Mouse (Mus musculus): ENCODE results near the gene Rin2.
"Not testable (repeated sequence)": the region's sequence is repeated elsewhere in the genome, so short reads cannot be mapped to it uniquely, and the experiment has no call there.

Rin2 gene

DNA sequence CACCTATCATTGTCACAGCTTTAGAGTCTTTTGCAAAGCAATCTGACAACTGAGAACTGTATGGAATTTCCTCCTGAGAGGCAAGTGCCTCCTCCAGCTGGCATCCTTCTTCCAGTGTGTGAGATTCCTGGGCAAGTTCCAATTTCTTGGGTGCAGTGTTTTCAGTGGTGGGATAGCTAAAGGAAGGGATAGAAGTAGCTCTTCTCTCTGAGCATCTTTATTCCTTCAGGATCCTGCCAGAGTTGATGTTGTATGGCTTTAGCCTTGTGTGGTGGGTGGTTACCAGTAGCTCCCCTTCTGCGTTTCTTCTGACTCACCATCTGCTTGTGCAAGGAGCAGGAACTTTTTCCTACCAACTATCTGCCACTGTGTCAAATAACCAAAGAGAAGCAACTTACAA is 9.1 kb downstream of the Rin2 start:
- no peak for DNase-seq (ENCODE audit: low read depth)

DNA sequence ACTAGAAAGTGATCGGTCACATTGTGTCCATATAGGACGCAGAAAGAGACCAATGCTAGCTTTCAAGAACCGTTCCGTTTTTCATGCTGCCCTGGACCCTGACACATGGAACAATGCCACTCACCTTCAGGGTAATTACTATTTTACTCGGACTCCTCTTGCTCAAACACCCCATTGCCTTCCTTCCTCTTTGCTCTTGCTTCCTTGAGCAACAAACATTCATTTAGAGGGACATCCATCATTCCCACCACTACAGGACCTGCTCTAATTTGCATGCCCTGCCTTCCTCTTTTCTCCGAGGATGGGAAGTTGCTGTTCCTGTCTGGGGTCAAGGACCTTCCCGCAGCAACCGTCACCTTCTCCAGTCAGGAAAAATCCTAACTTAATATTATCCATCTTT is 9.9 kb downstream of the Rin2 start:
- no peak for DNase-seq (ENCODE audit: low read depth)

DNA sequence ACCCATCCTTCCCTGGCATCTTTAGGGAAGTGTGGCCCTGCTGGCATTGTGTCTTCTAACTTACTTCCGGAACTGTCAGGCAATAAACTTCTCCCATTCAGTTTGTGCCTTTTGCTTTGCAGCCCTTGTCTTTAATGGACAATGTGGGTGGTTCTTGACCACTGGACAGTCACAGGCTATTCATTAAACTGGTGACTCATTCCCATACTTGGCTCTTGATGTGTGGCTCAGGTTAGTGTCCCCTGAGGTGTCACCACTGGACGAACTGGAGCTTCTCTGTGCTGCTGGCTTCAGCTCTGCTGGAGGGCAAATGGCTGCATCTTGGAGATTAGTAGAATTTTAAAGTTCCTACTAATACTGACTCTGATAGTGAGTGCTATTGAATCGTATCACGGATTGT is 11.0 kb downstream of the Rin2 start:
- no peak for DNase-seq (ENCODE audit: low read depth)

DNA sequence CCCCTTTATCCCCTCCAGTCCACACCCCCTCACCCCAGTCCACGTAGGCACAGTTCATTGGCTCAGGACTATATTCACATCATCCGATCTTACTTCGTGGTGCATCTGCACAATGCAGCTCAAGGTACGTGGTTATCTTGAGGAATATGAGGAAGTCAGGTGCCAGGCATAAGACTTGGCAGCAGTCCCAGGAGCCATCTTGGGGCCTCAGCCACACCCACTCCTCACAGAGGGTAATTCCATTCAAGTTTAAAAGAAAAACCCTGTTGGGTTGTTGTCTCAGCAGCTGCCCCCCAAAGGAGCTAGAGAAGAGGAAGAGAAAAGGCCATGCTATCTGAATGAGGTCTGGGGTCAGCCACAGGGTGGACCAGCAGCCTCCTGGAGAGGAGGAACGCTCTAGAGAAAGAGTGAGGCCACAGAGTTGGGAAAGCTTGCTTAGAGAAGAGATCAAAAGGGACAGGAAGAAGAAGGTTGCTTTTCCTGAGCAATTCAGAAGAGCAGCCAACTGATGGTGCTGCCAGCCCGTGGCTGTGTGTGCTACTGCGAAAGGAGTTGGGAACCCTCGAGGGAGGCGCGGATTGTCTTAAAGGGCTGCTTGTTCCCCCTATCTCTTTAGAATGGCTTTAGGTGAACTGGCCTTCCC is 16.5 kb downstream of the Rin2 start:
- no peak for DNase-seq (ENCODE audit: low read depth)

DNA sequence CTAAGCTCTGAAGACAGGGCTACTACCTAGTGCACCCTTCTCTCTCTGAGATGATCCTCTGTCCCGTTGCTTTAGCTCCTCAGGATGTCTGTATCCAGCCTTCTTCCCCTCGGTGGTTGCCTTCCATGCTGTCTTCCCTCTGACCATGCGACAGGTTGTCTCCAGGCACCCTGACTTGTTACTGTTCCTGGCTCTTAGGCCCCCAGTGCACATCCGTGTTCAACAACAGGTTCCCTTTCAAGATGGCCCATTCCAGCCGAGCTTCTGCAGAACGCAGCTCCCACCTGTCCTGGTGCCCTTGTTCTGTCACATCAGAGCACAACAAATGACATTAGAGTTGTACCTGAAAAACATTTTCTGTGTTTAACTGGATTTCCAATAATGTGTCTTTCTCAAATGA is 22.1 kb downstream of the Rin2 start:
- no peak for DNase-seq (ENCODE audit: low read depth)

DNA sequence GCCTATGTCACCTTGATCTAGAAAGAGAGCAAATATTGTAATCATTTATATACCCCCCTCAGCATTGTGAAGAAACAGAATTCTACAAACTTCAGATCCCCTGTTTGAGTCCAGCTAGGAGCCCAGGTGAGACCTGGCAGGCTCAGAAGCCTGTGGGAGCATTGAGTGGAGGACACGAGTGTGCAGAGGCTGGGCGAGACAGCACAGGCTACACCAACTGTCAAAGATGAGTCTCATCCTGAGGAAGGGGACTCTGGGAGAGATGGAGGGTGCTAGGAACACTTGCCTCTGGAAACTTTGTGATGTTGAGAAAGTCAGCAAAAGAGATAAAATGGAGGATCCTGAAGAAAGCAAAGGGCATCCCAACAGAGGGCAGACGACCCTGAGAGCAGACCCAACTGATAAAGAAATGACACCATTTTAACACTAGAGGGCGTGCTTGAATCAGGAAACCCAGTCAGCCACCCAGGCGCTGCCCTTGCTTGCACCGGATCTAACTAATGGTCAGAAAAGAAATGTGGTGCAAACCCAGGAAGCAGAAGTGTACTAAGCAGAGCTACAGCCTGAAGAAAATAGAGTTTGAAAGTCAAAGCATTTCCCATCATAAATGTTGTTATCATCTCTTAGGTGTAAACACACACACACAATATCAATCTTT is 24.5 kb downstream of the Rin2 start:
- no peak for DNase-seq (ENCODE audit: low read depth)

DNA sequence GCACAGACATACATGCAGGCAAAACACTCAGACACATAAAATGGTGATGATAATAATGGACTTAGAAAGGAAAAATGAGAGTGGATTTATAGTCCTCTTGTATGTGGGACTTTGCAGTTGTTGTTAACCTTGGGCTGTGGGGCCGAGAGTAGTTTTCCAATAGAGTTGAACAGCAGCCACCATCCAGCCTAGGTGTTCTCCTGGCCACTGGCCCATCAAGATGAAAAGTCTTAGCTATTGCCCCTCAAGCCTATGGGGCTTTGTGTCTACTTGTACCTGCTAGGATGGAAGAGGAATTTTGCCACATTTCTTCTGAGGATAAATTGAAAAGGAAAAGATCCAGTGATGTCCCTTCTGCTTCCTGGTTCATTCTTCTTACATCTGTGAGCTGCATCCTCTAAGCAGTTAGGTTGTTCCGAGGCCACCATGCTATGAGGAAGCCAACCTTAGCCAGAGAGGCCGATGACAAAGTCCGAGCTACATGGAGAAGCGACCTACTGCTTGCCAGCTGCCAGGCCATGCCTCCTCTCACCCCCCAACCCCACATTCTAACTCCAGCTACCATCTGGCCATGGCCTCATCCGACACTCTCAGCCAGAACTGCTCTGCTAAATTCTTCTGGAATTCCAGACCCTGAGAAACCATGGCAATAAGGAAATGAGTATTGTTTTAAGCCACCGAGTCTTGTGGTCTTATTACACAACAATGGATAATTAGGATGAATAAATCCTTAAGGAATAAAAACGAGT is 25.4 kb downstream of the Rin2 start:
- DNase-seq (ENCODE audit: low read depth), result peak; percentile 14

DNA sequence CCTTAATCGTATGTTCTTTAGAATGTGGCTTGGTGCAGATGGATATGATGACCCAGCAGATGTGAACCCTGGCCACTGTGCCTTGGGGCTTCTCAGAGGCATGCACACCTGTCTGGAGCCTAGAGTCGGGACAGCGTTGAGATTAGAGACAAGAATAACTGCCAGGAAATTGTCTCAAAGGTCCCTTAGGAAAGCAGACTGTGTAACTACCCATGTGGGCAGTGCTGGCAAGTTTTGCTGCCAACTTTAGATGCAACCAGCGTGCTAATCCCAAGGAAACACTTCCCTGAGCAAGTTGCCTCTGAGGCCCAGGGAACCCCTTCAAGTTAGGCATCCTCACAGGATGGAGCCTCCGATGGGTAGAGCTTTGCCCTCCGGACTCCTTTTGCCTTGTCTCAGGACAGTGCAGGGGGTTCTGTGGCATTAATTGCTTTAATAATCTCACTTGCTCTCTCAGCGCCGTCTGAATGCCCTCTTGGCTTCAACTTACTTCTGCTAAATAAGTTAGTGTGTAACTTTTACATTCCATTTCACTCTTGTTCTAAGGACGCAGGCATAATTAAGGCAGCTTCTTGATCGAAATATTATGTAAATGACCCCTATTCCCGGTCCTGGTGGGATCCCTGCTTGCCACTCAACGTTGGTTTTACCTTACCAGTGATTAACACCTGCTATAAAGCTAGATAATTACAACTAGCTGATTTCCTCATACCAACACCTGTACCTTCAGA is 26.8 kb downstream of the Rin2 start:
- DNase-seq (ENCODE audit: low read depth), result no peak

DNA sequence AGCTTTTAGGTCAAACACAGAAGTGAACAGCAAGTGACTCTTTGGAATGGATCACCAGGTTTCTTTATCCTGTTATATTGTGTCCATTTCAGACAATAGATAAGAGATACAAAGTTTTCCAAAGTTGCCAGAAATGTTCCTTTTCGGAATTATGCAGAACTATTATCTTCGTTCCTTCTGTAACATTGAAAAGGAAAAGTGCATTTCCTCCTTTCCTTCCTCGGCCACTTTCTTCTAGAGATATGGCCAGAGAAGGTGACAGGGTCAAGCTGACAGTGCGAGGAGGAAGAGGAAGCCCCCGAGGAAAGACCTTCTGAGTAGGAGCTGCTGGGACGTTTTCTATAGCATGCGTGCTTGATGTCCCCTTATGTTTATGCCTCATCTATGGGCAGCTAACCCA is 29.7 kb downstream of the Rin2 start:
- DNase-seq (ENCODE audit: low read depth), result no peak

DNA sequence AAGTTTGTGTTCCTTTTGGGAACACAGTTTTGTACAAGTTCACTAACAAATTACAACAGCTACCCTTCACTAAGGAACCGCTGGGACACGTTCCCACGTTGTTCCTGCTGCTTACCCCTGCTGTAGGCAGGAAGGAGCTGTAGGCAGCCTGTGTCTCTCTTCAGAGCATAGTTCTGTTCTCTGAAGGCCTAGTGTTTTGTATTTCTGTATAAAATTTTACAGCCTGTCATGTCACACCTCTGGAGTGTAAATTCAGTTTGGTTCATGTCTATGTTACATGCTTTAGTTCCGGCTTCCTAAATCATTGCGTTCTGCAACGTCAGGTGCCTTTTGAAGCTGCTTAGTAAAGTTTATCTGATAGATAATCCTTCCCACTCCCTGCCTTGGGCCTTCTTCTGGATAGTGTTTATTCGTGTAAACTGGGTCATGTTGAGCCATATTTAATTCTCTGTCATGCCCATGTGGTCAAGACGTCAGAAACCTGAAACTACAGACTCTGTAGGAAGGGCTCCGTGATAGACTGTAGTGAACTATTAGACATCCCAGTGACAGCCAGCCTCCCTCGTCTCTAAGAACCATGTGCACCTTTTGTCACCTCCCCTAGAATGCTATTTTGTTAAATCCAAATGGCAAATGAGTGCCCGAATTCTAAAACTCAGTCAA is 34.8 kb downstream of the Rin2 start:
- no peak for DNase-seq (ENCODE audit: low read depth)

DNA sequence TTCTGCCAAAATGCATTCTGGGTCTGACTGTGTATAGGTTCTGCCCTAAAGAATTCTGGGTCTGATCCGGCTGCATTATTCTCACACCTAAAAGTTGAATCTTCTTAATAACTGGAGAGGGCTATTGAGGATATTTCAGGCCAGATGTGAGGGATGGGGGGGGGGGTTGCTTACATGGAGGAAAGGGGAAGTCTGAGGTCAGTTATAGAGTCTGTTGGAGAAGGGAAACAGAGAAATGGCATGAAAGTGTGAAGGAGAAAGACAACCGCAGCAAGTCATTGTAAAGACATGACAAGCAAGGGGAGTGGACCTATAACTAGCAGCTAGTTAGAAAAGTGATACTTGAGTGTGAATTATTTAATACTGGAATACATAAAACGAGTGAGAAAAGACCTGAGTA is 36.5 kb downstream of the Rin2 start:
- no peak for DNase-seq (ENCODE audit: low read depth)

DNA sequence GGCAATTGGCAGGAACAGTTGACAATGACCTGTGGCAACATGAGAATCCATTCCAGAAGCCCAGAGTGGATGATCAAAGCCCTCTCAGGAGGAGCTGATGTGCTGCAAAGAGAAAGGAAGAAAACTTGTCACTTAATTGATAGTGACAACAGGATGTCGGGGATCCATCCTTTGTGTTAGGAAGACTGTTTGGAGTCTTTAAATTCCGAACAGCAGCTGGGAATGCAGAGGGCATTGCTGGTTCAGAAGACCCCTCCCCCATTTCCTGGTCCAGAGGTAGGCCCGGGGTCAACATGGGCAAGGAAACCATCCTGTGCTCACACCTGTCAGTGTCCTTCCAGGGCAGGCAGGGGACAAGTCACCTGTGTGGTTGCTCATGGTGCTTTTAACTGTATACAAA is 37.0 kb downstream of the Rin2 start:
- DNase-seq (ENCODE audit: low read depth), result no peak

DNA sequence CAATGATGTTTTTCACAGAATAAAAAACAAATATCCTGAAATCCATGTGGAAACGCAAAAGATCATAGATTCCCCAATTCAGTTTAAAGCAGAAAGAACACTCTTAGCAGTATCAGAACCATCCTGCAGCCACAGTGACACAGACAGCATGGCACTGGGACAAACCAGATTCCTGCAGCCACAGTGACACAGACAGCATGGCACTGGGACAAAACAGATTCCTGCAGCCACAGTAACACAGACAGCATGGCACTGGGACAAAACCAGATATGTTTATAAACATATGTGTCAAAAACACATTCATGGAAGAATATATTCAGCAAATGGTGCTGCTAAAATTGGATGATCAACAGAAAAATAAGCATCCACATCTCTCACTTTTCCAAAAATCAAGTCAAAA is 42.5 kb downstream of the Rin2 start:
- DNase-seq (ENCODE audit: low read depth), result no peak

DNA sequence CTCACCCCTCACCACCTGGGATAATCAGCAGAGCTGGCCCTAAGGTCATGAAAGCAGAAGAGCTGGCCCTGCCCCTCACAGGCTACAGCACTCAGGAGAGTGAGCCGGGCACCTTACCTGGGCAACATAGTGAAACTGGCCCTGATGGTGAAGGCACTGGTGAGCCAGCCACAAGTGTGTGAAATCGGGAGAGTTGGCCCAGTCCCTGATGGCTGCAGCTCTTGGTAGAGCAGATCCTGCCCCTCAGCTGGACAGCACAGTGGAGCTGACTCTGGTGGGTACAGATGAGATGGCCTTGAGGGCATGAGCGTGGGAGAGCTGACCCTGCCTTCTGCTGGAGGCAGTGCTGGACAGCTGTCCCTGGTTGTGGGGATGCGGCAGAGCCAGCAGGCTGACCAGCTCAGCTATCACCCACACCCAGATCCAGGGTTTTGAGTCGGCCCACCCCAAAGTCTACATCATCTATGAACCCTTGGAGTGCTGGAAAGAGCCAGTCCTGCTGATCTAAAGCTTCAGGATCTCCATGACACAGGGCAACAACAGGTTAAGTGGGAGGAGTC is 43.7 kb downstream of the Rin2 start:
- no peak for DNase-seq (ENCODE audit: low read depth)

DNA sequence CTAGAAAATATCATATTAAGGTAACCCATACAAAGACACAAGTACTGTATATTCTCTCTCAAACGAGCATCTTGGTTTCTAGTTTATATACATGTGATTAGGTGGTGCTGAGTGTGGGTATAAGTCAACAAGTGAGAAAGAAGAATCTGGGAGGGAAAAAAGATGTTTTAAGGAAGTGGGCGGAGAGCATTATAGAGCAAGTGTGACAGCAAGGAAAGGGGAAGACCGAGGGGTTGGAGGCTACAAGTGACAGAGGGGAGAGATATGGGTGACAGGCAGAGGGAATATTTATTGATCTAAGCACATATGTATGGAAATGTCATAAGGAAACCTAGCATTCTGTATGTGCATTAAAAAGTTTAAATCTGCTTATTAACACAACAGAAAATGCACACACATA is 45.1 kb downstream of the Rin2 start:
- no peak for DNase-seq (ENCODE audit: low read depth)

DNA sequence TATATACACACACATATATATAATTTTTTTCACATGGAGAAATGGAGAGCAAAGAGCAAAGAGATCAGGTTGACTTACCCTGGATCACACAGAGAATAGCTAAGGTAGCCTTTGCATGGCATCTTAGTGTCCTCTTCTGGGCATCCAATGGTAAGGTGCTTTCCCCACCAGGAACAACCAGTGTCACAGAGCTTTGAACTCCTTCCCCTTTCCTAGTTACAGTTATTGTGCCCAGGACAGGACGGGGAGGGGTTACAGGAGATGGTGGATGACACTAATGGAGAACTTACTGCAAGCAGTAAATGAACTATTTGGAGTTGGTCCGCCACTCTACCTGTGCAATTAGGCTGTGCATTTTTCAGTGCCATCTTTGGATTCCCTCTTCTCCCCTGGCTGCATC is 45.7 kb downstream of the Rin2 start:
- DNase-seq (ENCODE audit: low read depth), result no peak

DNA sequence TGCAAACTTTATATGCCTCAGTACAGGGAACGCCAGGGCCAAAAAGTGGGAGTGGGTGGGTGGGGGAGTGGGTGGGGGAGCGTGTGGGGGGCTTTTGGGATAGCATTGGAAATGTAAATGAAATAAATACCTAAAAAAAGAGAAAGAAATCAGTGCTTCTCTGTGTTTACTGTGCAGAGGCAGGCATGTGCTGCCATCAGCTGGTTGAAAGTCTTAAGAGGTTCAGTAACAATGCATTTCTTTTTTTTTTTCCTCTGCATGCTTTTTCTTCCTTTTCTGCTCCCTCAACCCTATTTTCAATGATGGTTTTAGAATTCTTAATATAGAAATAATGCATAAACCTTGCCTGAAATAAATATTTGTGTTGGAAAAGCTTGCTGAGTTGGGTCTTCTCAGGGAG is 47.3 kb downstream of the Rin2 start:
- DNase-seq (ENCODE audit: low read depth), result not testable (repeated sequence)

DNA sequence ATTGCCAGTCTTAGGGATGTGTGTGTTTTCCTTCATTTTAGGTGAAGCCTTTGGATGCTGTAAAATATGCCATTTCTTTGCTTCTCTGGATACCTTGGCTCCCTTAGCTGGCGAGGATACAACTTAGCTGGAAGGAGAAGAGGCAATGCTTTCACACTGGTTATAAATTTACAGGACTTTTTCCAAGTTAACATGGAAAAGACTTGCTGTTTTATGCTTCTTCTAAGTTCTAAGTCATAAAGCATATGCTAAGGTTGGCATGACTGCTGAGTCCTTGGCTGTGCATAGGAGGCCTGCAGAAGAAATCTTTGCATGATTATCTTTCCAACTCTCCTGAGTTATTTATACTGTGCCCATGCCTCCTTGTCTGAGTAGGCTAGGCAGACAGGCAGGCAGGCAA is 49.3 kb downstream of the Rin2 start:
- no peak for DNase-seq (ENCODE audit: low read depth)

DNA sequence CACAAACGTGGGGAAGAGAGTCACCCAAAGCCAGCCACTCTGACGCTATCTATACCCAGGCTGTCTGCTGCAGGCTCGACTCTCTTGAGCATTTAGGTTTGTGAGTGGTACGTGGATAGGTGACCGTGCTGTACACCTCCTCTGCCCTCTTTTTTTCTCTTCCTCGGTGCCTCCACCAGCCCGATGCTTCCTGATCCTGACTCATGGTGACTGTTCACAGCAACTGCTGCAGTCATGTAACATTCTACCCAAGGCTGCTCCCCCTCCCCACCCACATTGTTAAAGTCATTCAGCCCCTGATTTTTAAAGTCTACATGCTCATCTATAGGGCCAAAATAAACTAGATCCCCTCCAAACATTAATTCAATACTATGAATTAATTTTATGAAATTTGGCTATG is 54.4 kb downstream of the Rin2 start:
- no peak for DNase-seq (ENCODE audit: low read depth)

DNA sequence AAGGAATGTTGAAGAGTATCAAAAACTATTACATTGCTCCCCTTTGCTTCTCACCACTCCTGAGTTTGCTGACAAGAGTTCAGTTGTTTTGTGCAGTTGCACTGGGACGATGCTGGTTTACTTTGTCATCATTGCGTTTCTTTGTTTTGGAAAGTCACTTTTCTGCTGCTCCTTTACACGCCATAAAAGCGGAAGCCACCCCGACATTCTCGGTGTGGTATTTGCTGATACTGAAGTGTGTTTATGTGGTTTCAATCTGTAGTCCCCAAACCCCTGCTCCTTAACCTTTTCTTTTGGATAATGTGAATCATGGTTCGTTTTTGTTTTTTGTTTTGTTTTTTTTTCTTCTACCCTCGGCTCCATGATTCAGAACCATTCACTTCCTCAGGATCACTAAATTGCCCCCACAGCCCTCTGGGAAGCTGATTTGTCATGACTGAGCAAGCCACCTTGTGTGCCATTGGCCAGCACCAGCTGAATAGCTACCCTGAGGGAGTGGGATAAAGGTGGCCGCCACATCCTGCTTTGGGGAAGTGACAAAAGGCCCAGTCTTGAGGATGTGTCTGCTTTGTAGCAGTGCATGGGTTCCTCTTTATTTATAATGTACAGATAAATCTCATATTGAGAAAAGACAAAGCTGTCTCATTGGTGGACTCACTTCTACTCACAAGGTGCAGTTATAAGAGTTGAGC is 55.3 kb downstream of the Rin2 start:
- no peak for DNase-seq (ENCODE audit: low read depth)

DNA sequence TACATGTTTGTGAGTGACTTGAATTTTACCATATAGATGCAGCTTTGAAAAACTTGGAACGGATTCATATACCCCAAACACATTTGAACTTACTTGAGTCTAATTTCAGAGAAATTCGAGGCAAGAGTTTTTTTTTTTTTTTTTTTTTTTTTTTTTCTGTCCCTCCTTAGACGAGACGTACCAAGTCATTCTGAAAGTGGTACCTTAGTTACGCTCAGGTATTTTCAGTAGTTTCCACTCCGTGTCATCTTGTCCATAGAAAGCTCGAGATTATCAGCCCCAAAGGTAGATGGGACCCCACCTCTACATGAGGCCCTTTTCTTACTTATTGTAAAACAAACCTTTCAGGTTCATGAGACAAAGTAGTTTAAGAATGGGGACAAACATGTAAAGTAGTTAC is 55.9 kb downstream of the Rin2 start:
- no peak for DNase-seq (ENCODE audit: low read depth)
